Mouse (Mus musculus) duodenum, adult 2 months (tissue): ENCODE measurements around the gene Proca1. TPM values are rescaled to one million over a fixed set of nuclear protein-coding genes. Genes with fewer than 3 reads are reported as not detected.

ENCODE experiments used
- polyA plus RNA-seq: library from polyadenylated mRNA; depleted of rRNA; stranded (reverse); fragments of >200 nt; gene quantifications from 2 replicates; pipeline ENCODE4 v1.2.3, GENCODE M21; 2012; ENCODE audit warnings: low replicate concordance; rRNA removed

Gene Proca1
- polyA plus RNA-seq, result 0.08 TPM in 1 of 2 replicates, not detected in the other

GRCm38 (mm10) chr11:78193113-78193512, at the start of gene Proca1:
Gene Proca1, plus strand, starts transcription at chr11:78193392.

DNA sequence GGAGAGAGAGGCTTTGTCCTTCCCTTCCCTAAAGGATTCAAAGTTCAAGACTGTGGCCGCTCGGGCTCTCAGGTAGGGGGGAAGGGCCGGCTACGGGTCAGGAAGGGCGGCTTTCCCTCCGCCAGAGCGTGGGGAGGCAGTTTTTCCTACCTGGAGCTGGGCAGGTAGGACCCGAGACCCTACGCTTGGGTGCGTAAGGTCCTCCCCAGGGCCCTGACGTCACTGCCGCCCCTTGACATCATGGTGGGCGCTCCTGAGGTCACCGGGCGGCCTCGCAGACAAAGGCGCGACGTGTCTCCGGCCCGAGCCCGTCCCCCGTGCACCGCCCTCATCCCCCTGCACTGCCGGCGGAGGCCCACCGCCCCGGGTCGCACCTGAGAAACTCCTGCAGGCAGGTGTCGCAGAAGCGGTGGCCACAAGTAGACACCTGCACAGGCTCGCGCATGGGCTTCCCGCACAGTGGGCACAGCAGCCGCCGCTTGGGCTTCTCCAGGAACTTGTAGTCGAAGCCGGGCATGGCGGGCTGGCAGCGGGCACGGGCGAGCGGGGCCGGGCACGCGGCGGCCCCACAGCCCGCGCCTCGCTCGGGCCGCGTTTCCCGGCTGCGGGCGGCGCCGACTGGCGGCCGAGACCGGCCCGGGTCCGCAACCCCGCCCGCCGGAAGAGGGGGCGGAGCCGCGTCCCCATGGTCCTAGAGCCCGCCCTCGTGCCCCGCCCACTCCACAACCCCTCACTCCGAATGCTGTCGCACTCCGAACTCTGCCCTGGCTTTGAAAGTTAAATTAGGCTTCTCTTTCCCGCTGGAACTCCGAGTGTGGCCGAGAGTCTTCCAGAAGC, 28.1 kb upstream of the Proca1 start, which contains the start of gene Traf4:
TSS of gene Traf4 (minus strand) at position 666 of the 837 bp plus-strand sequence.

DNA sequence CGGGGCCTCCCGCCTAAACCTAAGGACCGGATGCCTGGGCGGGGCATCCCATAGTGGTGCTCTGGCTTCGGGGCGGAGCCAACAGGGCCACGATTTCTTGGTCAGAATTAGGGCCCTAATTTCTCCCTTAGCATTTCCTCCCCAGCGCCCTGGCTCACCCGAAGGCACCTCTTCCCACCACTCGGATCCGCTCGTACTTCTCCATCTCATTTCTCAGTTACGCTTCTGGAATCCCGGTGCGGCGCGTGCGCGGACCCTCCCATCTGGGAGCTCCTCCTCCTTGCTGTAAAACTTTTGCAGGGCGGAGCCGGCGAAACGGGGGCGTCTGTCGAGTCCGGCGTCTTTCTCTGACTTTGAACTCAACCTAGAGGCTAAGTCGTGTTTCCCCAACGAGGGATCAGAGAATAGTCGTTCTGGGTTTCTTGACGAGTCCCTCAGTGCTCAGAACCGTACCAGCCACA, 16.8 kb upstream of the Proca1 start, which contains the start of the genes Nek8 and Tlcd1:
TSS of gene Nek8 (minus strand) at position 274 of the 461 bp plus-strand sequence.
TSS of gene Tlcd1 (plus strand) at position 310 of the 461 bp plus-strand sequence.

DNA sequence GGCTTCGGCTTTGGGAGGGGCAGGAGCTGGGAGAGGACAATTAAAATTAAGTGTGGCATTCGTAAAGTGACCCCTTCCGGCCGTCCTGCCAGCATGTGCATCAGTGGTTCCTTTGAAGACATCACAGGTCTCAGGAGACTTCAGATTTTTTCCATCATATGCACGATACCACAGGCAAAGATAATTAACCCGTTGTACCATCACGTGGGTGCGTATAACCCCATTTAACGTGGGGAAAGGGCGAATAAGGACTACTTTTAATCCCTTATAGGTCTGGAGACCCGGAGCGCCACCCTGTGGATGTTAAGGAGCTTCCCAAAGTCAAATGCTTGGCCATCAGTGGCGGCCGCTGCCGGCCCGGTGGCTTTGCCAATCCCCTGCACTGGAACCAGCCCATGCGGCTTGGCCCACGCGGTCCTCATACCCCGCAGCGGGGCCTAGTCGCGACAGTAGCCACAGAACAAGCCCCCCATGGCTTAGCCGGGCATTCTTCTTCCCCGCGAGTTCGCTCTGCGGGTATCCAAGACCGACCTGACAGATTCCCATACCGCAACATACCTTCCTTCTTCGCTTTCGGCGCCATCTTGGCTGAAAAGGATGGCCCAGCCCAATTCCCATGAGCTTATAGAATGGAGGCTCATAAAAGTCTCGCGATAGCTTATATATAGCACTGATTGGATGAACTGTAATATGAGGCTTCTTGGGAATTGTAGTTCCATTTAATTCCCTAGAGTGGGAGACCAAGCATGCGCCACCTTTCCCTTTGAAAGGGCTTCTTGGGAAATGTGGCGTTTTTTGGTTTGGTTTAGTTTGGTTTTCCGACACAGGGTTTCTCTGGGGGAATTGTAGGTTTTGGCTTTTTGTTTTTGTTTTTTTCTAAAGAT, 10.0 kb upstream of the Proca1 start, which contains the start of gene Rpl23a:
TSS of gene Rpl23a (minus strand) at position 624 of the 884 bp plus-strand sequence.

GRCm38 (mm10) chr11:78188331-78189233, 4.6 kb upstream of the Proca1 start, which contains the start of gene Rab34:
Gene Rab34, plus strand, starts transcription at chr11:78188430.

DNA sequence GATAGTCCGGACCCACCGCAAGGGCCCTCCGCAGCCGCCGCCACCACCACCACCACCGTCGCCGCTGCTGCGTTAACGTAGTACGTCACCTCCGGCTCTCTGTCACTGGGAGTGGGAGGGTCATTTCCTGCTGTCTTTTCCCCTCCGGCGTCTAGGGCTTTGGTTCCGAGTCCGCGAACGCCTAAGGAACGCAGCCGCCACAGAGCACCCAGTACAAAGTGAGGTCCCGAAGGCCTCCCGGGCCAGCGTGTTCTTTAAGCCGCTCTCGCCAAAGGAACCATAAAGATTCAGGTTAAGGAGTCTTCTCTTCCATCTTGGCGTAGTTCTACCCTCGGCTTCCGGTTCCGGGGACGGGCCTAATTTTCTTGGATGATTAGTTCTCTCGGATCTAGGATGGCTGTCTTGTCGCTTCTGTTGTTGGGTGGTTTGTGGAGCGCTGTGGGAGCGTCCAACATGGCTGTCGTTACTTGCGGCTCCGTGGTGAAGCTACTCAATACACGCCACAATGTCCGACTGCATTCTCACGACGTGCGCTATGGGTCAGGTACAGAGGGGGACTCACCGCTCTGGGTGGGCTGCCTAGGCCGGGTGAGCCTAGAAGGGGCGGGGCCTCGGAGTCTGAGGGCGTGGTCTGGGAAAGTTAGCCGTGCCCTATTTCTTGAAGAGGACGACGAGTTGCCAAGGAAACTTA, 52.6 kb downstream of the Proca1 start, which contains the start of the genes Sdf2 and Supt6:
TSS of gene Sdf2 (plus strand) at position 120 of the 691 bp plus-strand sequence.
TSS of gene Supt6 (minus strand) at position 361 of the 691 bp plus-strand sequence.

Other genes with a start within 250 kb of the Proca1 start
- gene Phf12, start 210.6 kb upstream of the Proca1 start, polyA plus RNA-seq, result 27.3 and 36.2 TPM in 2 replicates
- gene Dhrs13, start 161.1 kb upstream of the Proca1 start, polyA plus RNA-seq, result 3.5 and 5.1 TPM in 2 replicates
- 18.4 and 20.2 TPM in 2 replicates for gene Flot2, start 155.5 kb upstream of the Proca1 start, polyA plus RNA-seq
- 18.0 and 20.9 TPM in 2 replicates for gene Eral1, start 113.0 kb upstream of the Proca1 start, polyA plus RNA-seq
- 16.0 and 18.4 TPM in 2 replicates for gene Fam222b, start 98.7 kb upstream of the Proca1 start, polyA plus RNA-seq
- gene Traf4, start 27.8 kb upstream of the Proca1 start, polyA plus RNA-seq, result 110 and 140 TPM in 2 replicates
- 4.4 and 8.1 TPM in 2 replicates for gene Nek8, start 16.7 kb upstream of the Proca1 start, polyA plus RNA-seq
- 13.9 and 16.6 TPM in 2 replicates for gene Tlcd1, start 16.7 kb upstream of the Proca1 start, polyA plus RNA-seq
- gene Rpl23a, start 9.8 kb upstream of the Proca1 start, polyA plus RNA-seq, result 21.1 and 31.3 TPM in 2 replicates
- gene Rab34, start 5.0 kb upstream of the Proca1 start, polyA plus RNA-seq, result 16.4 and 23.3 TPM in 2 replicates
- gene Sdf2, start 52.4 kb downstream of the Proca1 start, polyA plus RNA-seq, result 59.0 and 80.1 TPM in 2 replicates
- gene Supt6, start 52.6 kb downstream of the Proca1 start, polyA plus RNA-seq, result 26.9 and 28.7 TPM in 2 replicates
- gene 2610507B11Rik, start 68.4 kb downstream of the Proca1 start, polyA plus RNA-seq, result 62.4 and 65.4 TPM in 2 replicates
- gene BC030499, start 97.4 kb downstream of the Proca1 start, polyA plus RNA-seq, result 0.12 and 0.16 TPM in 2 replicates
- 7.9 and 16.4 TPM in 2 replicates for gene Spag5, start 108.1 kb downstream of the Proca1 start, polyA plus RNA-seq
- gene Aldoc, start 129.6 kb downstream of the Proca1 start, polyA plus RNA-seq, result 13.5 and 30.0 TPM in 2 replicates
- 90.6 and 95.6 TPM in 2 replicates for gene Pigs, start 135.0 kb downstream of the Proca1 start, polyA plus RNA-seq
- 15.2 and 20.6 TPM in 2 replicates for gene Unc119, start 150.1 kb downstream of the Proca1 start, polyA plus RNA-seq
- gene Foxn1, start 193.2 kb downstream of the Proca1 start, polyA plus RNA-seq, result not detected in 2 replicates
- gene Slc13a2, start 228.8 kb downstream of the Proca1 start, polyA plus RNA-seq, result 12.7 and 401 TPM in 2 replicates